Comparison of ENCODE assay signal across 25 mouse cellular contexts in the genomic region with DNA sequence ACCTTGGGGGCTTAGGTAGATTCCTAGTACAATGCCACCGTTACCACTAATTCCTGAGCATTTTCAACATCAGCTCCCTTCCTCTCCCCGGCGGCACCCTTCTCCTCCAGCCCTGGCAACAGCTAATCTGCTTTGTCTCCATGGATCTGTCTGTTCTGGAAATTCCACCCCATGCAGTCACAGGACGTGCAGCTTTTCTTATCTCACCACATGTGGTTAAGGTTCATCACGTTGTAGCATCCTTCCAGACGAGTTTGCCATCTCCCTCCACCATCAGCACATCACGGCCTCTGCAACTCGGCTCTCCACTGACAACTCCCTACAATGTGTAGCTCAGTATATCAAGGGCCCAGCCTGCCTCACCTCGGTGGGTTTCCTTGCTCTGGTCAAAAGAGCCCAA. TPM values are rescaled to one million over a fixed set of nuclear protein-coding genes. Genes with fewer than 3 reads are reported as not detected.
A peak's percentile ranks its signal among the peaks of the same experiment; 100 is the strongest.
DNase-seq lines count a peak whose midpoint lies in the region; ATAC-seq and TF ChIP-seq lines count a peak whose summit lies in the region.
"Had no signal": no experiment of that assay in that cellular context is flagged by ENCODE, and none has a peak within 500 bp of the region (broad histone marks: within the 10 kb centered on the region; RNA-seq: fewer than 3 reads in every experiment).

No protein-coding gene starts in this region.

- peak overlapping the region; percentile 29; the same call in 1 of the 2 replicates for H3K27ac ChIP-seq in heart, embryonic 10.5 days
- no peak overlapping the region for H3K27ac ChIP-seq in MEL (ENCODE audit: control insufficient read depth, low read depth, low read length)
- peak overlapping the region; percentile 55; the same call in 1 of the 2 replicates for H3K27ac ChIP-seq in midbrain, embryonic 16.5 days (ENCODE audit: low read length)
- no peak overlapping the region for H3K27ac ChIP-seq in kidney, embryonic 15.5 days
- H3K27ac ChIP-seq: hindbrain, embryonic 14.5 days; intestine, embryonic 15.5 days; liver, embryonic 12.5 days had no signal

- TF ChIP-seq POLR2A in MEL (IDR thresholded peaks at IDR 0.05; ENCODE audit: control insufficient read depth in 1 of 2, insufficient read depth in 1 of 2, low read depth in 1 of 2, low read length in 2 of 2, poor library complexity in 1 of 2) = no peak

- peaks cover 48% of the 10 kb centered on the region for H3K36me3 ChIP-seq in heart, embryonic 10.5 days
- peaks cover 0 to 2% of the 10 kb centered on the region in 2 experiments; a peak in 2 of 4 replicates for H3K36me3 ChIP-seq in MEL (ENCODE audit: control insufficient read depth in 1 of 2, insufficient read depth in 2 of 2, low read length in 2 of 2)
- H3K36me3 ChIP-seq in midbrain, embryonic 16.5 days (ENCODE audit: control insufficient read depth, insufficient read depth, low read length) = peaks cover 16% of the 10 kb centered on the region
- peaks cover 47% of the 10 kb centered on the region for H3K36me3 ChIP-seq in kidney, embryonic 15.5 days

- no peaks in the 10 kb centered on the region for H3K9me3 ChIP-seq in heart, embryonic 10.5 days
- H3K9me3 ChIP-seq in MEL (replicated peaks; ENCODE audit: insufficient read depth, low read length) = no peaks in the 10 kb centered on the region
- H3K9me3 ChIP-seq in midbrain, embryonic 16.5 days (replicated peaks; ENCODE audit: control insufficient read depth, low read length, poor library complexity, severe bottlenecking) = no peaks in the 10 kb centered on the region
- H3K9me3 ChIP-seq in kidney, embryonic 15.5 days (replicated peaks) = no peaks in the 10 kb centered on the region
- H3K9me3 ChIP-seq: intestine, embryonic 15.5 days; liver, embryonic 12.5 days had no signal

- peaks cover 34% of the 10 kb centered on the region for H3K27me3 ChIP-seq in heart, embryonic 10.5 days (ENCODE audit: insufficient read depth, poor library complexity, severe bottlenecking)
- H3K27me3 ChIP-seq in MEL (ENCODE audit: control insufficient read depth in 1 of 2, insufficient read depth in 2 of 2, low read length in 2 of 2) = no peaks in the 10 kb centered on the region
- H3K27me3 ChIP-seq in midbrain, embryonic 16.5 days (ENCODE audit: control insufficient read depth, insufficient read depth, low read depth, low read length) = no peaks in the 10 kb centered on the region
- H3K27me3 ChIP-seq in kidney, embryonic 15.5 days = no peaks in the 10 kb centered on the region
- H3K27me3 ChIP-seq: intestine, embryonic 15.5 days had no signal

- intact Hi-C loops in heart, postnatal 25 days (cut with DNase I) = no loop called here

- no peak for TF ChIP-seq CTCF in MEL (IDR thresholded peaks at IDR 0.05 in 2 of 3, conservative IDR thresholded peaks at IDR 0.05 in 1 of 3; ENCODE audit: control insufficient read depth in 1 of 3, insufficient read depth in 1 of 3, low read depth in 2 of 3, low read length in 3 of 3, poor library complexity in 1 of 3, severe bottlenecking in 1 of 3)

- no peak for TF ChIP-seq EP300 in MEL (IDR thresholded peaks at IDR 0.05; ENCODE audit: low read depth in 1 of 2, low read length in 2 of 2)

- no peak overlapping the region for H3K4me3 ChIP-seq in heart, embryonic 10.5 days
- H3K4me3 ChIP-seq in MEL (ENCODE audit: control insufficient read depth in 1 of 2, insufficient read depth in 1 of 2, low read depth in 2 of 2, low read length in 2 of 2) = no peak overlapping the region
- no peak overlapping the region for H3K4me3 ChIP-seq in midbrain, embryonic 16.5 days (ENCODE audit: low read depth, low read length)
- no peak overlapping the region for H3K4me3 ChIP-seq in kidney, embryonic 15.5 days (replicated peaks)
- H3K4me3 ChIP-seq: intestine, embryonic 15.5 days; liver, embryonic 12.5 days had no signal

- DNase-seq in heart, embryonic 10.5 days (ENCODE audit: low spot score) = no peak
- no peak for DNase-seq in heart, postnatal 25 days (ENCODE audit: low spot score)
- no peak for DNase-seq in MEL (ENCODE audit: low read depth, low spot score)
- peak; percentile 14 for DNase-seq in induced T-regulatory cell, adult 2 months (ENCODE audit: low read depth)
- no peak for DNase-seq in urinary bladder, postnatal 14 days (ENCODE audit: low spot score)
- DNase-seq: adrenal gland, adult 8-10 months; B cell, adult 2 months; cerebellum, postnatal 25 days; kidney, adult 9 months; kidney, postnatal 36 days; lung, adult 2 months; lung, postnatal 36 days; right cerebral cortex, adult 18-20 months; thymus, postnatal 25 days had no signal

- TF ChIP-seq RAD21 in MEL (IDR thresholded peaks at IDR 0.05; ENCODE audit: low read depth, low read length) = no peak

- H3K9ac ChIP-seq in MEL (ENCODE audit: control insufficient read depth, low read depth, low read length, poor library complexity, severe bottlenecking) = no peak overlapping the region
- H3K9ac ChIP-seq in midbrain, embryonic 16.5 days (ENCODE audit: low read depth, low read length) = 0 out of 2 replicates have a peak overlapping the region, but pooled peaks have one; percentile 3
- no peak overlapping the region for H3K9ac ChIP-seq in kidney, embryonic 15.5 days
- H3K9ac ChIP-seq: hindbrain, embryonic 14.5 days; intestine, embryonic 15.5 days; liver, embryonic 12.5 days had no signal

- H3K4me2 ChIP-seq in midbrain, embryonic 16.5 days (ENCODE audit: low read length) = no peak overlapping the region
- no peak overlapping the region for H3K4me2 ChIP-seq in kidney, embryonic 15.5 days
- H3K4me2 ChIP-seq: hindbrain, embryonic 14.5 days; intestine, embryonic 15.5 days; liver, embryonic 12.5 days had no signal

- H3K79me2 ChIP-seq in MEL (ENCODE audit: control insufficient read depth, insufficient read depth, low read length, poor library complexity) = no peaks in the 10 kb centered on the region

- ATAC-seq in midbrain, embryonic 16.5 days = 0 out of 2 replicates have a peak, but pooled peaks have one; percentile 7
- ATAC-seq in kidney, embryonic 15.5 days (replicated peaks; ENCODE audit: low FRiP score) = no peak
- ATAC-seq: forebrain, embryonic 16.5 days; intestine, embryonic 15.5 days; liver, embryonic 12.5 days had no signal

- WGBS in heart, embryonic 10.5 days = 30% methylated on average over 9 of the region's 9 CpGs
- 16% methylated on average over 9 of the region's 9 CpGs for WGBS in midbrain, embryonic 16.5 days
- 59% methylated on average over 9 of the region's 9 CpGs for WGBS in kidney, embryonic 15.5 days

- peaks cover 52% of the 10 kb centered on the region for H3K4me1 ChIP-seq in heart, embryonic 10.5 days
- peaks cover 0 to 7% of the 10 kb centered on the region in 2 experiments; a peak in 2 of 4 replicates for H3K4me1 ChIP-seq in MEL (ENCODE audit: control insufficient read depth in 1 of 2, insufficient read depth in 2 of 2, low read length in 2 of 2)
- H3K4me1 ChIP-seq in midbrain, embryonic 16.5 days (ENCODE audit: control insufficient read depth, insufficient read depth, low read length) = peaks cover 11% of the 10 kb centered on the region
- H3K4me1 ChIP-seq in kidney, embryonic 15.5 days = peaks cover 10% of the 10 kb centered on the region; the same call in 1 of the 2 replicates
- H3K4me1 ChIP-seq: intestine, embryonic 15.5 days; liver, embryonic 12.5 days had no signal

TF ChIP-seq in MEL, 35 proteins besides CTCF, POLR2A, EP300 and RAD21:
- TF ChIP-seq POLR2AphosphoS2 (IDR thresholded peaks at IDR 0.05; ENCODE audit: low read length) = no peak
- no peak for TF ChIP-seq USF1 (IDR thresholded peaks at IDR 0.05; ENCODE audit: low read depth, low read length)
- peak; percentile 59 for TF ChIP-seq GATA1 (IDR thresholded peaks at IDR 0.05; ENCODE audit: low read depth, low read length)

RNA-seq across cellular contexts. Expression of a gene that starts 4.0 kb away (rescaled TPM):
- not detected in 2 replicates for polyA plus RNA-seq in heart, embryonic 10.5 days (2016; fragmentation: Nextera tagmentation; extraction: Ambion mirVana)
- total RNA-seq in heart, postnatal 25 days (2021) = not detected
- not detected in 2 replicates for total RNA-seq in MEL (2012; rRNA removed)
- not detected for polyA plus RNA-seq in MEL (2012; ENCODE audit: insufficient read depth in 1 of 2, insufficient read length in 2 of 2, low read depth in 1 of 2, low replicate concordance in 2 of 2, missing spikeins in 1 of 2)
- polyA plus RNA-seq in midbrain, embryonic 16.5 days (2015; fragmentation: Nextera tagmentation; extraction: Ambion mirVana) = 0.12 TPM in 1 of 2 replicates, not detected in the other
- polyA plus RNA-seq in kidney, embryonic 15.5 days (2015; fragmentation: Nextera tagmentation; extraction: Ambion mirVana) = 0.08 TPM in 1 of 2 replicates, not detected in the other
- total RNA-seq: gastrocnemius, adult 18-20 months; gastrocnemius, postnatal 4 days had no signal
- polyA plus RNA-seq: forebrain, embryonic 16.5 days; heart, postnatal 0 days; hindbrain, embryonic 14.5 days; limb, embryonic 11.5 days; liver, embryonic 12.5 days; neural tube, embryonic 11.5 days had no signal

RNA-seq across cellular contexts. Expression of a gene that starts 53.0 kb away (rescaled TPM):
- polyA plus RNA-seq in heart, embryonic 10.5 days (2016; fragmentation: Nextera tagmentation; extraction: Ambion mirVana) = 86.9 and 98.4 TPM in 2 replicates
- total RNA-seq in heart, postnatal 25 days (2021) = 10 to 100 TPM; 39.8 to 40.3 TPM
- total RNA-seq in MEL (2012; rRNA removed) = 32.7 and 33.1 TPM in 2 replicates
- polyA plus RNA-seq in MEL (2012; ENCODE audit: insufficient read depth in 1 of 2, insufficient read length in 2 of 2, low read depth in 1 of 2, low replicate concordance in 2 of 2, missing spikeins in 1 of 2) = 10 to 100 TPM in 1 of 2 experiments, not detected in 1; 59.9 TPM
- polyA plus RNA-seq in midbrain, embryonic 16.5 days (2015; fragmentation: Nextera tagmentation; extraction: Ambion mirVana) = 51.4 and 61.3 TPM in 2 replicates
- 115 and 123 TPM in 2 replicates for polyA plus RNA-seq in kidney, embryonic 15.5 days (2015; fragmentation: Nextera tagmentation; extraction: Ambion mirVana)

RNA-seq across cellular contexts. Expression of a gene that starts 59.0 kb away (rescaled TPM):
- polyA plus RNA-seq in heart, embryonic 10.5 days (2016; fragmentation: Nextera tagmentation; extraction: Ambion mirVana) = 1.9 and 3.4 TPM in 2 replicates
- total RNA-seq in heart, postnatal 25 days (2021) = not detected
- not detected in 2 replicates for total RNA-seq in MEL (2012; rRNA removed)
- under 1 TPM in 1 of 2 experiments, not detected in 1; 0.06 TPM for polyA plus RNA-seq in MEL (2012; ENCODE audit: insufficient read depth in 1 of 2, insufficient read length in 2 of 2, low read depth in 1 of 2, low replicate concordance in 2 of 2, missing spikeins in 1 of 2)
- polyA plus RNA-seq in midbrain, embryonic 16.5 days (2015; fragmentation: Nextera tagmentation; extraction: Ambion mirVana) = 65.7 and 85.9 TPM in 2 replicates
- polyA plus RNA-seq in kidney, embryonic 15.5 days (2015; fragmentation: Nextera tagmentation; extraction: Ambion mirVana) = 2.3 and 3.3 TPM in 2 replicates
- polyA plus RNA-seq: heart, postnatal 0 days had no signal

Comparison
In these comparisons a context has a peak if more than half of its experiments do, and no peak if none do; other contexts are left out.
1. H3K27ac ChIP-seq: peak in heart, embryonic 10.5 days (single experiment) and midbrain, embryonic 16.5 days (single experiment); none in MEL (single experiment) and kidney, embryonic 15.5 days (single experiment).
2. RNA of a gene that starts 59.0 kb away (polyA plus RNA-seq): 65.7 to 85.9 TPM in midbrain, embryonic 16.5 days; 1.9 to 3.4 TPM in heart, embryonic 10.5 days, 2.3 to 3.3 TPM in kidney, embryonic 15.5 days and 0.06 TPM in MEL; every median in the first group is over 10 times any median in the second.